In genomic region chr6:11108346-11108966, GRCm38 (mm10) we compare ENCODE assay signal across 28 mouse cellular contexts.
DNase-seq lines count a peak whose midpoint lies in the region; ATAC-seq lines count a peak whose summit lies in the region.
"Had no signal": no experiment of that assay in that cellular context is flagged by ENCODE, and none has a peak within 500 bp of the region (broad histone marks: within the 10 kb centered on the region; RNA-seq: fewer than 3 reads in every experiment).

No protein-coding gene starts in this region.

- no peak overlapping the region for H3K4me3 ChIP-seq in embryonic facial prominence, embryonic 11.5 days (ENCODE audit: low read depth, low read length)
- H3K4me3 ChIP-seq in embryonic facial prominence, embryonic 10.5 days = no peak overlapping the region
- H3K4me3 ChIP-seq in hindbrain, embryonic 12.5 days = no peak overlapping the region
- no peak overlapping the region for H3K4me3 ChIP-seq in hindbrain, embryonic 16.5 days (ENCODE audit: low read length)
- H3K4me3 ChIP-seq in neural tube, embryonic 11.5 days (ENCODE audit: low read depth, low read length) = no peak overlapping the region
- H3K4me3 ChIP-seq in neural tube, embryonic 15.5 days (replicated peaks) = no peak overlapping the region
- H3K4me3 ChIP-seq: embryonic facial prominence, embryonic 12.5 days; heart, embryonic 10.5 days; heart, embryonic 15.5 days had no signal

- no peaks in the 10 kb centered on the region for H3K9me3 ChIP-seq in embryonic facial prominence, embryonic 11.5 days (replicated peaks; ENCODE audit: control insufficient read depth, low read length)
- H3K9me3 ChIP-seq in embryonic facial prominence, embryonic 10.5 days = no peaks in the 10 kb centered on the region
- H3K9me3 ChIP-seq in hindbrain, embryonic 12.5 days (replicated peaks) = no peaks in the 10 kb centered on the region
- H3K9me3 ChIP-seq in hindbrain, embryonic 16.5 days (ENCODE audit: control insufficient read depth, low read length) = no peaks in the 10 kb centered on the region
- H3K9me3 ChIP-seq in neural tube, embryonic 11.5 days (ENCODE audit: control insufficient read depth, low read length) = no peaks in the 10 kb centered on the region
- H3K9me3 ChIP-seq in neural tube, embryonic 15.5 days (replicated peaks) = no peaks in the 10 kb centered on the region
- H3K9me3 ChIP-seq: embryonic facial prominence, embryonic 12.5 days; heart, embryonic 10.5 days; heart, embryonic 15.5 days had no signal

- DNase-seq in embryonic facial prominence, embryonic 11.5 days (ENCODE audit: low spot score) = no peak
- DNase-seq in embryonic facial prominence, embryonic 10.5 days (ENCODE audit: low spot score) = no peak
- DNase-seq in neural tube, embryonic 11.5 days (ENCODE audit: low spot score) = no peak
- DNase-seq in heart, adult 9 months (ENCODE audit: low spot score in 2 of 2) = no peak
- DNase-seq in heart, postnatal 10 days = no peak
- DNase-seq: adrenal gland, adult 8-10 months; cerebellum, adult 9-10 months; cerebellum, postnatal 36 days; gastrocnemius, postnatal 10 days; heart, postnatal 36 days; kidney, postnatal 14 days; layer of hippocampus, adult 9-11 months; liver; lung, adult 2 months; lung, postnatal 10 days; retina, postnatal 1 day; right cerebral cortex, postnatal 14 days; thymus, postnatal 4 days had no signal

- intact Hi-C loops in heart, postnatal 10 days (cut with DNase I) = no loop called here

- no peak overlapping the region for H3K9ac ChIP-seq in embryonic facial prominence, embryonic 11.5 days (replicated peaks; ENCODE audit: low read length)
- no peak overlapping the region for H3K9ac ChIP-seq in hindbrain, embryonic 12.5 days
- no peak overlapping the region for H3K9ac ChIP-seq in hindbrain, embryonic 16.5 days (ENCODE audit: low read depth, low read length)
- no peak overlapping the region for H3K9ac ChIP-seq in neural tube, embryonic 11.5 days (ENCODE audit: low read length)
- H3K9ac ChIP-seq in neural tube, embryonic 15.5 days (replicated peaks) = no peak overlapping the region
- H3K9ac ChIP-seq: embryonic facial prominence, embryonic 12.5 days; heart, embryonic 15.5 days; liver, embryonic 14.5 days had no signal

- H3K4me1 ChIP-seq in embryonic facial prominence, embryonic 11.5 days (ENCODE audit: control insufficient read depth, insufficient read depth, low read length) = no peaks in the 10 kb centered on the region
- no peaks in the 10 kb centered on the region for H3K4me1 ChIP-seq in embryonic facial prominence, embryonic 10.5 days
- H3K4me1 ChIP-seq in hindbrain, embryonic 12.5 days = peaks cover 3% of the 10 kb centered on the region; the same call in 1 of the 2 replicates
- no peaks in the 10 kb centered on the region for H3K4me1 ChIP-seq in hindbrain, embryonic 16.5 days (ENCODE audit: control insufficient read depth, insufficient read depth, low read depth, low read length)
- H3K4me1 ChIP-seq in neural tube, embryonic 11.5 days (ENCODE audit: control insufficient read depth, insufficient read depth, low read length) = no peaks in the 10 kb centered on the region
- no peaks in the 10 kb centered on the region for H3K4me1 ChIP-seq in neural tube, embryonic 15.5 days
- H3K4me1 ChIP-seq: embryonic facial prominence, embryonic 12.5 days; heart, embryonic 10.5 days; heart, embryonic 15.5 days had no signal

- no peaks in the 10 kb centered on the region for H3K27me3 ChIP-seq in embryonic facial prominence, embryonic 11.5 days (ENCODE audit: control insufficient read depth, insufficient read depth, low read length)
- H3K27me3 ChIP-seq in embryonic facial prominence, embryonic 10.5 days (replicated peaks; ENCODE audit: low read depth, poor library complexity, severe bottlenecking) = no peaks in the 10 kb centered on the region
- no peaks in the 10 kb centered on the region for H3K27me3 ChIP-seq in hindbrain, embryonic 12.5 days
- H3K27me3 ChIP-seq in hindbrain, embryonic 16.5 days (replicated peaks; ENCODE audit: control insufficient read depth, insufficient read depth, low read length) = no peaks in the 10 kb centered on the region
- no peaks in the 10 kb centered on the region for H3K27me3 ChIP-seq in neural tube, embryonic 11.5 days (ENCODE audit: control insufficient read depth, insufficient read depth, low read length)
- H3K27me3 ChIP-seq in neural tube, embryonic 15.5 days (replicated peaks) = no peaks in the 10 kb centered on the region
- H3K27me3 ChIP-seq: CH12.LX; embryonic facial prominence, embryonic 12.5 days; heart, embryonic 15.5 days had no signal

- WGBS in embryonic facial prominence, embryonic 11.5 days = 71% methylated on average over 7 of the region's 7 CpGs
- WGBS in embryonic facial prominence, embryonic 10.5 days = 80% methylated on average over 7 of the region's 7 CpGs
- 54% methylated on average over 7 of the region's 7 CpGs for WGBS in hindbrain, embryonic 12.5 days
- 52% methylated on average over 7 of the region's 7 CpGs for WGBS in hindbrain, embryonic 16.5 days
- 59% methylated on average over 7 of the region's 7 CpGs for WGBS in neural tube, embryonic 11.5 days
- WGBS in neural tube, embryonic 15.5 days = 61% methylated on average over 7 of the region's 7 CpGs

- H3K27ac ChIP-seq in embryonic facial prominence, embryonic 11.5 days (replicated peaks; ENCODE audit: low read depth, low read length) = no peak overlapping the region
- no peak overlapping the region for H3K27ac ChIP-seq in embryonic facial prominence, embryonic 10.5 days (replicated peaks)
- H3K27ac ChIP-seq in hindbrain, embryonic 12.5 days = no peak overlapping the region
- H3K27ac ChIP-seq in hindbrain, embryonic 16.5 days (ENCODE audit: low read depth, low read length) = no peak overlapping the region
- H3K27ac ChIP-seq in neural tube, embryonic 11.5 days (ENCODE audit: low read depth, low read length) = no peak overlapping the region
- no peak overlapping the region for H3K27ac ChIP-seq in neural tube, embryonic 15.5 days (replicated peaks)
- H3K27ac ChIP-seq: embryonic facial prominence, embryonic 12.5 days; heart, embryonic 10.5 days; heart, embryonic 15.5 days; liver, embryonic 14.5 days; macrophage had no signal

- no peaks in the 10 kb centered on the region for H3K36me3 ChIP-seq in embryonic facial prominence, embryonic 11.5 days (replicated peaks; ENCODE audit: control insufficient read depth, insufficient read depth, low read depth, low read length)
- H3K36me3 ChIP-seq in embryonic facial prominence, embryonic 10.5 days (replicated peaks) = no peaks in the 10 kb centered on the region
- H3K36me3 ChIP-seq in hindbrain, embryonic 12.5 days = no peaks in the 10 kb centered on the region
- H3K36me3 ChIP-seq in hindbrain, embryonic 16.5 days (ENCODE audit: control insufficient read depth, insufficient read depth, low read length) = no peaks in the 10 kb centered on the region
- no peaks in the 10 kb centered on the region for H3K36me3 ChIP-seq in neural tube, embryonic 11.5 days (ENCODE audit: control insufficient read depth, insufficient read depth, low read length)
- H3K36me3 ChIP-seq in neural tube, embryonic 15.5 days = no peaks in the 10 kb centered on the region
- H3K36me3 ChIP-seq: embryonic facial prominence, embryonic 12.5 days; heart, embryonic 10.5 days; heart, embryonic 15.5 days had no signal

- no peak overlapping the region for H3K4me2 ChIP-seq in embryonic facial prominence, embryonic 11.5 days (ENCODE audit: low read depth, low read length)
- H3K4me2 ChIP-seq in hindbrain, embryonic 12.5 days (replicated peaks) = no peak overlapping the region
- no peak overlapping the region for H3K4me2 ChIP-seq in hindbrain, embryonic 16.5 days (ENCODE audit: low read length)
- no peak overlapping the region for H3K4me2 ChIP-seq in neural tube, embryonic 11.5 days (ENCODE audit: low read depth)
- H3K4me2 ChIP-seq in neural tube, embryonic 15.5 days = no peak overlapping the region
- H3K4me2 ChIP-seq: embryonic facial prominence, embryonic 12.5 days; heart, embryonic 15.5 days had no signal

- 0 out of 2 replicates have a peak, but pooled peaks have one; percentile 48 for ATAC-seq in embryonic facial prominence, embryonic 11.5 days (replicated peaks; ENCODE audit: insufficient number of reproducible peaks, low FRiP score, low TSS enrichment, low read depth)
- peak; percentile 58 for ATAC-seq in hindbrain, embryonic 12.5 days (ENCODE audit: low FRiP score)
- ATAC-seq in hindbrain, embryonic 16.5 days = no peak
- ATAC-seq in neural tube, embryonic 11.5 days (ENCODE audit: insufficient read depth, low FRiP score, low TSS enrichment) = peak; percentile 48
- ATAC-seq in neural tube, embryonic 15.5 days (ENCODE audit: low FRiP score) = no peak
- ATAC-seq: intestine, postnatal 0 days had no signal

Comparison
In these comparisons a context has a peak if more than half of its experiments do, and no peak if none do; other contexts are left out.
1. ATAC-seq: peak in embryonic facial prominence, embryonic 11.5 days (single experiment), hindbrain, embryonic 12.5 days (single experiment) and neural tube, embryonic 11.5 days (single experiment); none in hindbrain, embryonic 16.5 days (single experiment) and neural tube, embryonic 15.5 days (single experiment).